Mouse (Mus musculus) megakaryocyte, embryonic 14.5 days (primary cell): ENCODE data around the gene Map3k3.

Source experiments
- FLI1 ChIP-seq: IDR thresholded peaks from 2 replicates; pipeline ENCODE4 v1.6.1; 2012; ENCODE audit warnings: low read length, inconsistent platforms, mixed read lengths
- GATA1 ChIP-seq: IDR thresholded peaks from 3 replicates; pipeline ENCODE4 v1.6.1; 2012; ENCODE audit warnings: mixed read lengths, low read length, inconsistent platforms, borderline replicate concordance

DNA sequence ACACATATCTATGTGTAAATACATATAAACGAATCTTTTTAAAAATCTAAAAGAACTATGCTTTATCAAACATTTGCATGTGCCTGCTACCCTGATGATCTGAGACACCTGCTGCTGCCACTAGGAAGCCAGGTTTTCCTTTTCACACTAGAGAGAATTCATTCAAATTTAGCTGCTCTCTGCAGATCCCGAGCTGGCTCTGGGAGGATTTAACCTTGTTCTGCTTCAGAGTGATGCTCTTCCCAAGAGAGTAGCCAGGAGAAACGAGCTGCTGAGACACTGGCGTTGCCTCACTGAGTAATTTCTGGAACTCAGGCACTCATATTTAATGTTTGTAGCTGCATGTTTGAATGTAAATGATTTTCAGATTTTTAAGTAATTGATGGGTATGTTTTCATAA lies 40.4 kb downstream of the Map3k3 start:
- no peak for TF ChIP-seq GATA1
- no peak for TF ChIP-seq FLI1
